Mouse (Mus musculus) erythroblast, embryonic 14.5 days (primary cell): ENCODE measurements around the gene Hes7. TPM values are rescaled to one million over a fixed set of nuclear protein-coding genes. Genes with fewer than 3 reads are reported as not detected.

ENCODE experiments used
- H3K27me3 ChIP-seq: 2 replicates; pipeline ENCODE4 v1.6.1; 2012; ENCODE audit warnings: inconsistent platforms; ENCODE audit not compliant: control insufficient read depth
- H3K36me3 ChIP-seq: 2 replicates; pipeline ENCODE4 v1.6.1; 2012; ENCODE audit warnings: mild to moderate bottlenecking, inconsistent platforms; ENCODE audit not compliant: control insufficient read depth
- H3K4me1 ChIP-seq: 2 replicates; pipeline ENCODE4 v1.6.1; 2012; ENCODE audit warnings: inconsistent platforms; ENCODE audit not compliant: control insufficient read depth
- H3K4me3 ChIP-seq: replicated peaks from 2 replicates; pipeline ENCODE3; 2012; ENCODE audit warnings: moderate library complexity, mild to moderate bottlenecking, inconsistent platforms
- H3K9me3 ChIP-seq: 2 replicates; pipeline ENCODE4 v1.6.1; 2012; ENCODE audit warnings: low read length, inconsistent platforms, mixed read lengths; ENCODE audit not compliant: control insufficient read depth
- GATA1 ChIP-seq: IDR thresholded peaks from 2 replicates; pipeline ENCODE4 v1.6.1; 2012; ENCODE audit warnings: low read length, inconsistent platforms, mixed read lengths
- TAL1 ChIP-seq: IDR thresholded peaks from 3 replicates; pipeline ENCODE4 v1.6.1; 2012; ENCODE audit warnings: low read length, inconsistent platforms, mixed read lengths
- polyA plus RNA-seq: library from polyadenylated mRNA; stranded (reverse); fragments of >175 nt; gene quantifications from 2 replicates; pipeline ENCODE4 v1.2.3, GENCODE M21; 2012

Gene Hes7
- polyA plus RNA-seq, 1 experiment = 0.05 TPM

GRCm38 (mm10) chr11:69098762-69099091 is 21.5 kb upstream of the Hes7 start:
- Histone ChIP-seq H3K9me3 (no peaks in the 10 kb centered on the region), H3K27me3 (no peaks in the 10 kb centered on the region), H3K4me1 (peaks cover 70% of the 10 kb centered on the region), H3K4me3 (peak overlapping the region; percentile 65), H3K36me3 (peaks cover 33% of the 10 kb centered on the region)
- TF ChIP-seq TAL1 = no peak
- no peak for TF ChIP-seq GATA1

DNA sequence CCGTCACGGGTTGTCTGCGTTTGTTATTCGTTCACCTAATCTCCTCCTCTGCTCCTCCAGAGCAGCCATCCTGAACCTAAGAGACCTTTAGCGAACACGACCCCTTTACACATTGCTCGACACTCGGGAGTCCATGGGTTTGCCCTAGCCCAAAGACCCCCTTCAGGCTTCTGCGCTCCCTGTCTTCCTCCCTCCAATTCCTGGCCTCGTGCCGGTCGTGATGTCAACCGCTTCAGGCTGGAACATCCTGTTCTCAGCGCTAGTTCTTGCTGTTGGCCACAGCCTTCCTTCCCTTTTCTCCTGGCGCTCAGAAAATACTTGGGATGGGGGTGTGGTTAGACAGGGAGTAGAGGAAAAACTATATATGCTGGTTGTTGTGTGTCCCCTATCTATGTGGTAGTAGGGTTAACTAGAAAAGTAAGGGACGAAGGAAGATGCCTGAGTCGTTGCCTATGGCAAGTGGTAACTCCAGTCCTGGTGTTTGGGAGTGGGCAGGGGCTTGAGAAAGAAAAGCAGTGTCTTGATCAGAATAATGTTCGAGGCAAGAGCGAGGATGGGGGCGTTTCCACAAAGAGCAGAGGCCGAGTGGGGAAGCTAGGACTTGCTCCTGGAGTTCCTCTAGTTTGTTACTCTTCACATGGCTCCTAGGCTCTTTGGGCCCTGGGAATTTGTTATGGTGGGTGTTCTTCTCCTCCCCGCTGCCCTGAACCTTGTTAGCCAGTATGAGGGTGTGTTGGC is 20.9 kb upstream of the Hes7 start:
- H3K9me3 ChIP-seq = no peaks in the 10 kb centered on the region
- H3K4me3 ChIP-seq = peak overlapping the region; percentile 65
- TF ChIP-seq GATA1 = no peak
- TF ChIP-seq TAL1 = no peak
- H3K4me1 ChIP-seq = peaks cover 65% of the 10 kb centered on the region
- H3K36me3 ChIP-seq = peaks cover 39% of the 10 kb centered on the region
- no peaks in the 10 kb centered on the region for H3K27me3 ChIP-seq

GRCm38 (mm10) chr11:69099915-69100345 is 20.3 kb upstream of the Hes7 start:
- Histone ChIP-seq H3K4me1 (peaks cover 59% of the 10 kb centered on the region), H3K4me3 (peak overlapping the region; percentile 65), H3K27me3 (no peaks in the 10 kb centered on the region), H3K9me3 (no peaks in the 10 kb centered on the region), H3K36me3 (peaks cover 45% of the 10 kb centered on the region)
- TF ChIP-seq GATA1 = no peak
- TF ChIP-seq TAL1 = no peak

- H3K36me3 ChIP-seq = peaks cover 54% of the 10 kb centered on the region
- no peaks in the 10 kb centered on the region for H3K27me3 ChIP-seq
- TF ChIP-seq GATA1 = no peak
- TF ChIP-seq TAL1 = no peak
- peak overlapping the region; percentile 65 for H3K4me3 ChIP-seq
- H3K4me1 ChIP-seq = peaks cover 50% of the 10 kb centered on the region
- no peaks in the 10 kb centered on the region for H3K9me3 ChIP-seq
Measured at GRCm38 (mm10) chr11:69100639-69101360, 19.4 kb upstream of the Hes7 start.

DNA sequence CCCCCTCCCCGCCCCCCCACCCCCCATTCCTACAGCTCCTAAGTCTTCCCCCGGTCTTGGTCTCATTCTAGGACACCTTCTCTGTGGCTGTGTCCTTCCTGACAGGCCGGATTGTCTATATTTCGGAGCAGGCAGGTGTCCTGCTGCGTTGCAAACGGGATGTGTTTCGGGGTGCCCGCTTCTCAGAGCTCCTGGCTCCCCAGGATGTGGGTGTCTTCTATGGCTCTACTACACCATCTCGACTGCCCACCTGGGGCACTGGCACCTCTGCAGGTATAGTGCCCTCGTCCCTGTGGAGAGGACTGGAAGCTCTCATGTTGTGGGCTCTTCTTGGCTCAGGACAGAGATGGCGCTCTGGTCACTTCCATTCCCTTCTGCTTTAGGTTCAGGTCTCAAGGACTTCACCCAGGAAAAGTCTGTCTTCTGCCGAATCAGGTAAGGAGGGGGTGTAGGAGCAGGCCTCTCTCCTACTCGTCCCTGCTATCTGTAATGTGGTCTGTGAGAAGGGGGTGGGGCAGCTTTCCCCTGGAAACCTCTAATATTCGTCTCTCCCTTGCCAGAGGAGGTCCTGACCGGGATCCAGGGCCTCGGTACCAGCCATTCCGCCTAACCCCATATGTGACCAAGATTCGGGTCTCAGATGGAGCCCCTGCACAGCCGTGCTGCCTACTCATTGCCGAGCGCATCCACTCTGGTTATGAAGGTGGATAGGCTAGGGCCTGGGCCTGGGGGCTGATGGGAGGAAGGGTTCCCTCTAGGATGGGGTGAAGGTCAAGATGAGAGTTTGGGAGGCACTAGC is 18.4 kb upstream of the Hes7 start:
- Histone ChIP-seq H3K36me3 (peaks cover 61% of the 10 kb centered on the region), H3K27me3 (no peaks in the 10 kb centered on the region), H3K9me3 (no peaks in the 10 kb centered on the region), H3K4me3 (no peak overlapping the region), H3K4me1 (peaks cover 40% of the 10 kb centered on the region)
- TF ChIP-seq GATA1 (no peak), TAL1 (no peak)

DNA sequence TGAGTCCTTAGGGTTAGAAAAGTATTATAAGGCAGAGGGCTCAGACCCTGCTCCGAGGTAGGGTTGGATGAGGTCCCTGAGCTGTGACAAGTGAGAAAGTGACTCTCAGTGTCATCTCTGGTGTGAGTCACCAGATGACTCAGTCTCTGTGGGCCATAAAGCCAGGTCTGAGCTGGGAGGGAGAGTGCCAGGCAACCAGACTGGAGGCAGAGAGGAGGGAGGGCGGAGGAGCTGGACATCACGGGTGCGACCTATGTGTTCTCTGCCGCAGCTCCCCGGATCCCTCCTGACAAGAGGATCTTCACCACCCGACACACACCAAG is 17.8 kb upstream of the Hes7 start:
- no peak for TF ChIP-seq GATA1
- TF ChIP-seq TAL1 = no peak
- Histone ChIP-seq H3K9me3 (no peaks in the 10 kb centered on the region), H3K27me3 (no peaks in the 10 kb centered on the region), H3K4me1 (peaks cover 35% of the 10 kb centered on the region), H3K4me3 (no peak overlapping the region), H3K36me3 (peaks cover 67% of the 10 kb centered on the region)

DNA sequence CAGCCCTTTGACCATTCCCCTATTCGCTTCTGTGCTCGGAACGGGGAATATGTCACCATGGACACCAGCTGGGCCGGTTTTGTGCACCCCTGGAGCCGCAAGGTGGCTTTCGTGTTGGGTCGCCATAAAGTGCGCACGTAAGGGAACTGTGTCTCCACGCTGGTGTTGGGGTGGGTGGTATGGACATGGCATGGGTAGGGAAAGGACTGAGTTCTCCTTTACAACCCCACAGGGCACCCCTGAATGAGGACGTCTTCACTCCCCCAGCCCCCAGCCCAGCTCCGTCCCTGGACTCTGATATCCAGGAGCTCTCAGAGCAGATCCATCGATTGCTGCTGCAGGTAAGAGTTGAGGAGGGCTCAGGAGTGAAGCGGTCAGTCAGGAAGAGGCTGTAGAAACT is 17.1 kb upstream of the Hes7 start:
- Histone ChIP-seq H3K36me3 (peaks cover 74% of the 10 kb centered on the region), H3K9me3 (no peaks in the 10 kb centered on the region), H3K4me3 (no peak overlapping the region), H3K4me1 (peaks cover 29% of the 10 kb centered on the region), H3K27me3 (no peaks in the 10 kb centered on the region)
- TF ChIP-seq GATA1 (no peak), TAL1 (no peak)

GRCm38 (mm10) chr11:69103531-69104435 is 16.4 kb upstream of the Hes7 start:
- H3K9me3 ChIP-seq = no peaks in the 10 kb centered on the region
- H3K27me3 ChIP-seq = no peaks in the 10 kb centered on the region
- TF ChIP-seq TAL1 = no peak
- no peak for TF ChIP-seq GATA1
- no peak overlapping the region for H3K4me3 ChIP-seq
- peaks cover 22% of the 10 kb centered on the region for H3K4me1 ChIP-seq
- peaks cover 80% of the 10 kb centered on the region for H3K36me3 ChIP-seq
